Mouse (Mus musculus): ENCODE data around the gene Olfr1393. TPM values are rescaled to one million over a fixed set of nuclear protein-coding genes. Genes with fewer than 3 reads are reported as not detected.

Olfr1393 gene
- polyA plus RNA-seq, 1 experiment from 2014 or later, result not detected

- no peaks in the 10 kb centered on the region for H3K9me3 ChIP-seq
- no peak for ATAC-seq (ENCODE audit: insufficient read depth, low FRiP score, low read depth)
- peak overlapping the region; percentile 61 for H3K4me3 ChIP-seq (replicated peaks)
- no peak overlapping the region for H3K9ac ChIP-seq
- no peaks in the 10 kb centered on the region for H3K36me3 ChIP-seq
- H3K27me3 ChIP-seq (replicated peaks), result no peaks in the 10 kb centered on the region
- peak overlapping the region; percentile 70 for H3K4me2 ChIP-seq
- peaks cover 50% of the 10 kb centered on the region for H3K4me1 ChIP-seq
- peak overlapping the region; percentile 3; the same call in 1 of the 2 replicates for H3K27ac ChIP-seq
- WGBS, result 29% methylated on average over 12 of the region's 12 CpGs
Measured at GRCm38 (mm10) chr11:49245634-49246415, 32.3 kb upstream of the Olfr1393 start.

GRCm38 (mm10) chr11:49246523-49246922 is 31.6 kb upstream of the Olfr1393 start:
- no peak overlapping the region for H3K4me3 ChIP-seq (replicated peaks)
- H3K27ac ChIP-seq, result no peak overlapping the region; the same call in 1 of the 2 replicates
- H3K36me3 ChIP-seq, result no peaks in the 10 kb centered on the region
- H3K27me3 ChIP-seq (replicated peaks), result no peaks in the 10 kb centered on the region
- H3K4me1 ChIP-seq, result peaks cover 55% of the 10 kb centered on the region
- no peak overlapping the region for H3K9ac ChIP-seq
- WGBS, result 81% methylated on average over 4 of the region's 4 CpGs
- peak overlapping the region; percentile 70 for H3K4me2 ChIP-seq
- H3K9me3 ChIP-seq, result no peaks in the 10 kb centered on the region
- no peak for ATAC-seq (ENCODE audit: insufficient read depth, low FRiP score, low read depth)

GRCm38 (mm10) chr11:49247255-49247654 is 30.8 kb upstream of the Olfr1393 start:
- Histone ChIP-seq H3K4me3 (replicated peaks) (no peak overlapping the region), H3K9me3 (no peaks in the 10 kb centered on the region), H3K4me1 (peaks cover 63% of the 10 kb centered on the region), H3K27me3 (replicated peaks) (no peaks in the 10 kb centered on the region), H3K9ac (peak overlapping the region; percentile 8; the same call in 1 of the 2 replicates), H3K27ac (peak overlapping the region; percentile 96; the same call in 1 of the 2 replicates), H3K4me2 (no peak overlapping the region; the same call in 1 of the 2 replicates), H3K36me3 (0 out of 2 replicates have a peak, but pooled peaks cover 2% of the 10 kb centered on the region)
- no peak for ATAC-seq (ENCODE audit: insufficient read depth, low FRiP score, low read depth)
- WGBS, result 16% methylated on average over 2 of the region's 2 CpGs

GRCm38 (mm10) chr11:49248226-49248973 is 29.7 kb upstream of the Olfr1393 start:
- peak overlapping the region; percentile 4; the same call in 1 of the 2 replicates for H3K4me2 ChIP-seq
- no peaks in the 10 kb centered on the region for H3K27me3 ChIP-seq (replicated peaks)
- no peak for ATAC-seq (ENCODE audit: insufficient read depth, low FRiP score, low read depth)
- peaks cover 57% of the 10 kb centered on the region for H3K4me1 ChIP-seq
- 46% methylated on average over 6 of the region's 6 CpGs for WGBS
- H3K27ac ChIP-seq, result peak overlapping the region; percentile 96
- no peaks in the 10 kb centered on the region for H3K9me3 ChIP-seq
- H3K9ac ChIP-seq, result no peak overlapping the region
- H3K36me3 ChIP-seq, result 0 out of 2 replicates have a peak, but pooled peaks cover 6% of the 10 kb centered on the region
- no peak overlapping the region for H3K4me3 ChIP-seq (replicated peaks)

GRCm38 (mm10) chr11:49248974-49249700 is 29.0 kb upstream of the Olfr1393 start:
- Histone ChIP-seq H3K36me3 (0 out of 2 replicates have a peak, but pooled peaks cover 12% of the 10 kb centered on the region), H3K9me3 (no peaks in the 10 kb centered on the region), H3K4me2 (peak overlapping the region; percentile 19; the same call in 1 of the 2 replicates), H3K4me1 (peaks cover 57% of the 10 kb centered on the region), H3K27me3 (replicated peaks) (no peaks in the 10 kb centered on the region), H3K4me3 (replicated peaks) (no peak overlapping the region; the same call in 1 of the 2 replicates), H3K27ac (peak overlapping the region; percentile 96), H3K9ac (no peak overlapping the region)
- ATAC-seq (ENCODE audit: insufficient read depth, low FRiP score, low read depth), result no peak
- WGBS, result 69% methylated on average over 6 of the region's 6 CpGs

- Histone ChIP-seq H3K9ac (peak overlapping the region; percentile 77; the same call in 1 of the 2 replicates), H3K4me1 (peaks cover 53% of the 10 kb centered on the region), H3K27me3 (replicated peaks) (no peaks in the 10 kb centered on the region), H3K36me3 (peaks cover 20% of the 10 kb centered on the region), H3K4me3 (replicated peaks) (peak overlapping the region; percentile 72), H3K27ac (peak overlapping the region; percentile 96), H3K9me3 (no peaks in the 10 kb centered on the region), H3K4me2 (peak overlapping the region; percentile 65)
- 19% methylated on average over 10 of the region's 10 CpGs for WGBS
- ATAC-seq (ENCODE audit: insufficient read depth, low FRiP score, low read depth), result no peak
Measured at GRCm38 (mm10) chr11:49249811-49250421, 28.2 kb upstream of the Olfr1393 start.

- Histone ChIP-seq H3K4me1 (peaks cover 48% of the 10 kb centered on the region), H3K4me3 (replicated peaks) (peak overlapping the region; percentile 72), H3K27me3 (replicated peaks) (no peaks in the 10 kb centered on the region), H3K27ac (peak overlapping the region; percentile 96), H3K36me3 (peaks cover 23% of the 10 kb centered on the region), H3K4me2 (peak overlapping the region; percentile 65), H3K9me3 (no peaks in the 10 kb centered on the region), H3K9ac (peak overlapping the region; percentile 77)
- under 1% methylated on average over 45 of the region's 45 CpGs for WGBS
- ATAC-seq (ENCODE audit: insufficient read depth, low FRiP score, low read depth), result peak; percentile 97
Measured at GRCm38 (mm10) chr11:49250422-49251379, 27.4 kb upstream of the Olfr1393 start.

GRCm38 (mm10) chr11:49251380-49251761 is 26.7 kb upstream of the Olfr1393 start:
- Histone ChIP-seq H3K27me3 (replicated peaks) (no peaks in the 10 kb centered on the region), H3K4me3 (replicated peaks) (peak overlapping the region; percentile 72), H3K9me3 (no peaks in the 10 kb centered on the region), H3K4me1 (peaks cover 48% of the 10 kb centered on the region), H3K4me2 (peak overlapping the region; percentile 65), H3K36me3 (peaks cover 23% of the 10 kb centered on the region), H3K9ac (peak overlapping the region; percentile 77; the same call in 1 of the 2 replicates), H3K27ac (no peak overlapping the region)
- no peak for ATAC-seq (ENCODE audit: insufficient read depth, low FRiP score, low read depth)
- WGBS, result 44% methylated on average over 7 of the region's 7 CpGs

- Histone ChIP-seq H3K27ac (no peak overlapping the region), H3K4me1 (peaks cover 43% of the 10 kb centered on the region), H3K36me3 (peaks cover 23% of the 10 kb centered on the region), H3K27me3 (replicated peaks) (no peaks in the 10 kb centered on the region), H3K9ac (no peak overlapping the region), H3K9me3 (no peaks in the 10 kb centered on the region), H3K4me3 (replicated peaks) (no peak overlapping the region), H3K4me2 (peak overlapping the region; percentile 65)
- no peak for ATAC-seq (ENCODE audit: insufficient read depth, low FRiP score, low read depth)
- WGBS, result 87% methylated on average over 5 of the region's 5 CpGs
Measured at GRCm38 (mm10) chr11:49252048-49252447, 26.1 kb upstream of the Olfr1393 start.

- Histone ChIP-seq H3K27ac (no peak overlapping the region), H3K4me2 (no peak overlapping the region), H3K36me3 (peaks cover 23% of the 10 kb centered on the region), H3K27me3 (replicated peaks) (no peaks in the 10 kb centered on the region), H3K4me3 (replicated peaks) (no peak overlapping the region), H3K9me3 (no peaks in the 10 kb centered on the region), H3K4me1 (peaks cover 33% of the 10 kb centered on the region), H3K9ac (no peak overlapping the region)
- 89% methylated on average over 6 of the region's 6 CpGs for WGBS
- no peak for ATAC-seq (ENCODE audit: insufficient read depth, low FRiP score, low read depth)
Measured at GRCm38 (mm10) chr11:49253035-49253434, 25.1 kb upstream of the Olfr1393 start.
